Mouse (Mus musculus) forebrain, embryonic 12.5 days (tissue): ENCODE results near the gene Dzip1. TPM values are rescaled to one million over a fixed set of nuclear protein-coding genes. Genes with fewer than 3 reads are reported as not detected.

Experiments
- ATAC-seq: fragments of 200-750 bp; cut with Nextera tagmentation; 2 replicates; pipeline ENCODE4 v1.8.0; 2017; ENCODE audit warnings: moderate TSS enrichment; ENCODE audit not compliant: low FRiP score
- H3K27ac ChIP-seq: fragments of 300-500 bp; sonication (generic); 2 replicates; pipeline ENCODE4 v1.5.1; 2016; ENCODE audit warnings: mild to moderate bottlenecking
- H3K27me3 ChIP-seq: fragments of 300-500 bp; sonication (generic); 2 replicates; pipeline ENCODE4 v1.6.1; 2016; ENCODE audit warnings: mild to moderate bottlenecking
- H3K36me3 ChIP-seq: fragments of 300-500 bp; sonication (generic); replicated peaks from 2 replicates; pipeline ENCODE4 v1.6.1; 2016; ENCODE audit warnings: mild to moderate bottlenecking
- H3K4me1 ChIP-seq: fragments of 300-500 bp; sonication (generic); 2 replicates; pipeline ENCODE4 v1.6.1; 2016
- H3K4me2 ChIP-seq: fragments of 300-500 bp; sonication (generic); 2 replicates; pipeline ENCODE4 v1.6.1; 2016; ENCODE audit warnings: mild to moderate bottlenecking, moderate library complexity
- H3K4me3 ChIP-seq: fragments of 300-500 bp; sonication (generic); replicated peaks from 2 replicates; pipeline ENCODE4 v1.5.1; 2016; ENCODE audit warnings: mild to moderate bottlenecking
- H3K9ac ChIP-seq: fragments of 300-500 bp; sonication (generic); 2 replicates; pipeline ENCODE4 v1.6.1; 2016; ENCODE audit warnings: mild to moderate bottlenecking
- H3K9me3 ChIP-seq: fragments of 300-500 bp; sonication (generic); 2 replicates; pipeline ENCODE4 v1.6.1; 2016
- WGBS: fragments of 180-500 bp; shearing (Covaris S2); methylation state at CpG from one replicate; pipeline ENCODE4 v1.1.7; 2016; 5-methylcytosine and 5-hydroxymethylcytosine counted together
- polyA plus RNA-seq: library from polyadenylated mRNA; unstranded; fragments of >200 nt; fragmentation: Nextera tagmentation; extraction: Ambion mirVana; gene quantifications from 2 replicates; pipeline ENCODE4 v1.2.1, GENCODE M21; 2016

Dzip1 gene
- polyA plus RNA-seq, 1 experiment from 2014 or later, result 31.3 TPM

- no peaks in the 10 kb centered on the region for H3K9me3 ChIP-seq
- H3K9ac ChIP-seq, result peak within 1 kb of the TSS; percentile 98
- peak; percentile 100 for ATAC-seq
- no peaks in the 10 kb centered on the region for H3K36me3 ChIP-seq
- peak within 1 kb of the TSS; percentile 98 for H3K4me3 ChIP-seq
- peaks cover 23% of the 10 kb centered on the region for H3K4me1 ChIP-seq
- peak within 1 kb of the TSS; percentile 71 for H3K4me2 ChIP-seq
- peaks cover 5% of the 10 kb centered on the region; the same call in 1 of the 2 replicates for H3K27me3 ChIP-seq
- WGBS, result under 1% methylated on average over 93 of the region's 124 CpGs
- peak within 1 kb of the TSS; percentile 82 for H3K27ac ChIP-seq
Observed at GRCm38 (mm10) chr14:118937533-118938492, 12.6 kb upstream of the Dzip1 start, which contains the start of gene Dnajc3. Gene Dnajc3, plus strand, starts transcription at chr14:118937976.

- H3K9me3 ChIP-seq, result no peaks in the 10 kb centered on the region
- H3K4me3 ChIP-seq, result peak overlapping the region; percentile 98
- no peaks in the 10 kb centered on the region for H3K36me3 ChIP-seq
- 37% methylated on average over 4 of the region's 4 CpGs for WGBS
- peaks cover 6% of the 10 kb centered on the region; the same call in 1 of the 2 replicates for H3K27me3 ChIP-seq
- peak overlapping the region; percentile 66 for H3K9ac ChIP-seq
- H3K4me2 ChIP-seq, result peak overlapping the region; percentile 71
- H3K4me1 ChIP-seq, result peaks cover 20% of the 10 kb centered on the region
- no peak for ATAC-seq
- H3K27ac ChIP-seq, result peak overlapping the region; percentile 77; the same call in 1 of the 2 replicates
Observed at GRCm38 (mm10) chr14:118936952-118937351, 11.7 kb upstream of the Dzip1 start.

- Histone ChIP-seq H3K9me3 (no peaks in the 10 kb centered on the region), H3K27ac (no peak overlapping the region), H3K36me3 (no peaks in the 10 kb centered on the region), H3K4me1 (peaks cover 17% of the 10 kb centered on the region), H3K4me2 (no peak overlapping the region), H3K9ac (no peak overlapping the region), H3K4me3 (no peak overlapping the region), H3K27me3 (peaks cover 6% of the 10 kb centered on the region; the same call in 1 of the 2 replicates)
- no peak for ATAC-seq
- whole genome bisulfite sequencing, result 60% methylated on average over 3 of the region's 3 CpGs
Observed at GRCm38 (mm10) chr14:118936236-118936635, 11.0 kb upstream of the Dzip1 start.

- Histone ChIP-seq H3K9me3 (no peaks in the 10 kb centered on the region), H3K9ac (no peak overlapping the region), H3K36me3 (no peaks in the 10 kb centered on the region), H3K4me1 (peaks cover 14% of the 10 kb centered on the region), H3K4me2 (no peak overlapping the region), H3K27ac (no peak overlapping the region), H3K4me3 (no peak overlapping the region), H3K27me3 (peaks cover 6% of the 10 kb centered on the region; the same call in 1 of the 2 replicates)
- WGBS, result 91% methylated on average over 9 of the region's 9 CpGs
- no peak for ATAC-seq
Observed at GRCm38 (mm10) chr14:118934686-118935085, 9.4 kb upstream of the Dzip1 start.

GRCm38 (mm10) chr14:118932956-118933355 is 7.7 kb upstream of the Dzip1 start:
- ATAC-seq, result no peak

GRCm38 (mm10) chr14:118931181-118931580 is 5.9 kb upstream of the Dzip1 start:
- H3K9ac ChIP-seq, result no peak overlapping the region
- H3K4me3 ChIP-seq, result no peak overlapping the region
- H3K9me3 ChIP-seq, result no peaks in the 10 kb centered on the region
- H3K27me3 ChIP-seq, result peaks cover 8% of the 10 kb centered on the region; the same call in 1 of the 2 replicates
- no peak for ATAC-seq
- H3K4me2 ChIP-seq, result no peak overlapping the region
- H3K4me1 ChIP-seq, result 0 out of 2 replicates have a peak, but pooled peaks cover under 1% of the 10 kb centered on the region
- no peak overlapping the region for H3K27ac ChIP-seq
- 90% methylated on average over 2 of the region's 2 CpGs for WGBS
- H3K36me3 ChIP-seq, result no peaks in the 10 kb centered on the region

More at GRCm38 (mm10) chr14:118932956-118933355, 7.7 kb upstream of the Dzip1 start:
- Histone ChIP-seq H3K36me3 (no peaks in the 10 kb centered on the region), H3K4me3 (no peak overlapping the region), H3K9me3 (no peaks in the 10 kb centered on the region), H3K4me2 (no peak overlapping the region), H3K27me3 (peaks cover 12% of the 10 kb centered on the region; the same call in 1 of the 2 replicates), H3K27ac (no peak overlapping the region), H3K9ac (no peak overlapping the region), H3K4me1 (peaks cover 5% of the 10 kb centered on the region)
- 74% methylated on average over 8 of the region's 8 CpGs for whole genome bisulfite sequencing

- Histone ChIP-seq H3K4me2 (no peak overlapping the region), H3K27ac (no peak overlapping the region), H3K36me3 (no peaks in the 10 kb centered on the region), H3K27me3 (0 out of 2 replicates have a peak, but pooled peaks cover 8% of the 10 kb centered on the region), H3K4me1 (peaks cover 4% of the 10 kb centered on the region; the same call in 1 of the 2 replicates), H3K9me3 (no peaks in the 10 kb centered on the region), H3K4me3 (no peak overlapping the region), H3K9ac (no peak overlapping the region)
- WGBS, result 89% methylated on average over 2 of the region's 2 CpGs
- no peak for ATAC-seq
Observed at GRCm38 (mm10) chr14:118930777-118931176, 5.5 kb upstream of the Dzip1 start.

GRCm38 (mm10) chr14:118929779-118930178 is 4.5 kb upstream of the Dzip1 start:
- no peak for ATAC-seq
- no peak overlapping the region for H3K4me3 ChIP-seq
- 0 out of 2 replicates have a peak, but pooled peaks cover 8% of the 10 kb centered on the region for H3K27me3 ChIP-seq
- H3K36me3 ChIP-seq, result no peaks in the 10 kb centered on the region
- H3K27ac ChIP-seq, result no peak overlapping the region
- 86% methylated on average over 2 of the region's 2 CpGs for WGBS
- no peak overlapping the region for H3K4me2 ChIP-seq
- peaks cover 9% of the 10 kb centered on the region for H3K4me1 ChIP-seq
- H3K9ac ChIP-seq, result no peak overlapping the region
- no peaks in the 10 kb centered on the region for H3K9me3 ChIP-seq

GRCm38 (mm10) chr14:118928565-118928964 is 3.3 kb upstream of the Dzip1 start:
- Histone ChIP-seq H3K4me2 (no peak overlapping the region), H3K9me3 (no peaks in the 10 kb centered on the region), H3K27me3 (0 out of 2 replicates have a peak, but pooled peaks cover 8% of the 10 kb centered on the region), H3K9ac (no peak overlapping the region), H3K4me3 (no peak overlapping the region), H3K27ac (no peak overlapping the region), H3K4me1 (peaks cover 19% of the 10 kb centered on the region), H3K36me3 (no peaks in the 10 kb centered on the region)
- WGBS, result 85% methylated on average over 3 of the region's 3 CpGs
- no peak for ATAC-seq

- Histone ChIP-seq H3K9me3 (no peaks in the 10 kb centered on the region), H3K4me2 (peak overlapping the region; percentile 83), H3K9ac (peak overlapping the region; percentile 61), H3K27me3 (peaks cover 17% of the 10 kb centered on the region), H3K36me3 (peaks cover 11% of the 10 kb centered on the region), H3K4me3 (peak overlapping the region; percentile 47), H3K27ac (no peak overlapping the region), H3K4me1 (peaks cover 49% of the 10 kb centered on the region)
- ATAC-seq, result peak; percentile 27
- 2% methylated on average over 33 of the region's 47 CpGs for WGBS
Observed at GRCm38 (mm10) chr14:118922667-118923184, 2.5 kb downstream of the Dzip1 start.

- peak overlapping the region; percentile 83 for H3K4me2 ChIP-seq
- peaks cover 17% of the 10 kb centered on the region for H3K27me3 ChIP-seq
- H3K27ac ChIP-seq, result no peak overlapping the region
Observed at GRCm38 (mm10) chr14:118922251-118922650, 3.0 kb downstream of the Dzip1 start.

GRCm38 (mm10) chr14:118920654-118921053 is 4.6 kb downstream of the Dzip1 start:
- Histone ChIP-seq H3K4me2 (peak overlapping the region; percentile 8; the same call in 1 of the 2 replicates), H3K27me3 (peaks cover 17% of the 10 kb centered on the region), H3K9ac (no peak overlapping the region), H3K36me3 (peaks cover 20% of the 10 kb centered on the region), H3K9me3 (no peaks in the 10 kb centered on the region), H3K4me3 (no peak overlapping the region), H3K27ac (no peak overlapping the region), H3K4me1 (peaks cover 44% of the 10 kb centered on the region)
- 67% methylated on average over 7 of the region's 7 CpGs for WGBS
- ATAC-seq, result no peak

More at GRCm38 (mm10) chr14:118922251-118922650, 3.0 kb downstream of the Dzip1 start:
- peaks cover 15% of the 10 kb centered on the region for H3K36me3 ChIP-seq
- peak overlapping the region; percentile 47 for H3K4me3 ChIP-seq
- peaks cover 49% of the 10 kb centered on the region for H3K4me1 ChIP-seq
- H3K9ac ChIP-seq, result peak overlapping the region; percentile 61
- ATAC-seq, result no peak
- no peaks in the 10 kb centered on the region for H3K9me3 ChIP-seq
- 22% methylated on average over 22 of the region's 22 CpGs for WGBS
